Mouse (Mus musculus) layer of hippocampus, adult 9-11 months (tissue): ENCODE results near the gene Mtfr2.

Experiments used
- DNase-seq: peaks from one replicate; pipeline ENCODE4 v3.0.0; 2022

Gene Mtfr2

DNA sequence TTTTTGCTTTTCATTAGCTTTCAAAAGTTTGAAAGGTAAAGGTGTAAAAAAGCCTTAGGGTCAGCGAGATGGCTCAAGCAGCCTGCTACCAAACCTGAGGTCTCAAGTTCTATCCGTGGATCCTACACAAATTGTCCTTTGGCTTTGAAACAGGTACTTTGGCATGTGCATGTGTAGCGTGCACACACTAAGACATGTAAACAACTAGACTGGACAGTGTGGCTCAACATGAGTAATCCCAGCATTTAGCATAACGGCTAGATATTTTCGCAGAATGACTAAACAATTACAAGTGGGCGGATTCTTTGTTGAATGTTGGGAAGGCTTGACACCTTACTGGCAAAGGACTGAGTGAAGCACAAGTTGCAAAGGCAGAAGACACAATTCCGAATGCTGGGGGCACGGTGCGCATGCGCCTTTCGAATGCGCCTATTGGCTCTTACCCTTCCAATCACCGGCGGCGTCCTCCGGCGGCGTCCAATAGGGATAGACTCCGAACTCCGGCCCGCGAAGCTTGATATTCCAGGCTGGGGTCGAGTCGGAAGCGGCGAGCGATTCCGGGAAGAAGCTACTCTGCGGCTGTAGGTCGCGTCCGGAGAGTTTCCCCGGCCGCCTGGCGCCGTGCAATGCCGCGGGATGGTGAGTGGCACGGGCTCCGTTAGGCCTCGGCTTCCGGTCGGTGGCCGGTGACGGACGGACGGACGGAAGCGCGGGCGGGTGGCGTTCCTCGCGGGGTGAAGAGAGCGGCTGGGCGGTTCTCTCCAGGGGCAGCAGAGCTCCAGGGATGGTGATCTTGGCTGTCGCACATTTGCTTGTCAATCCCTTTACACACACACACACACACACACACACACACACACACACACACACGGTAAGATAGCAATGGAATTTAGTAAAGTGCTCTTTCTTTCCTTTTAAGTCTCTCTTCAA lies at the start of gene Mtfr2:
Gene Mtfr2, plus strand, starts transcription at position 486 of the 930 bp plus-strand sequence.
- DNase-seq = peak; percentile 90

DNA sequence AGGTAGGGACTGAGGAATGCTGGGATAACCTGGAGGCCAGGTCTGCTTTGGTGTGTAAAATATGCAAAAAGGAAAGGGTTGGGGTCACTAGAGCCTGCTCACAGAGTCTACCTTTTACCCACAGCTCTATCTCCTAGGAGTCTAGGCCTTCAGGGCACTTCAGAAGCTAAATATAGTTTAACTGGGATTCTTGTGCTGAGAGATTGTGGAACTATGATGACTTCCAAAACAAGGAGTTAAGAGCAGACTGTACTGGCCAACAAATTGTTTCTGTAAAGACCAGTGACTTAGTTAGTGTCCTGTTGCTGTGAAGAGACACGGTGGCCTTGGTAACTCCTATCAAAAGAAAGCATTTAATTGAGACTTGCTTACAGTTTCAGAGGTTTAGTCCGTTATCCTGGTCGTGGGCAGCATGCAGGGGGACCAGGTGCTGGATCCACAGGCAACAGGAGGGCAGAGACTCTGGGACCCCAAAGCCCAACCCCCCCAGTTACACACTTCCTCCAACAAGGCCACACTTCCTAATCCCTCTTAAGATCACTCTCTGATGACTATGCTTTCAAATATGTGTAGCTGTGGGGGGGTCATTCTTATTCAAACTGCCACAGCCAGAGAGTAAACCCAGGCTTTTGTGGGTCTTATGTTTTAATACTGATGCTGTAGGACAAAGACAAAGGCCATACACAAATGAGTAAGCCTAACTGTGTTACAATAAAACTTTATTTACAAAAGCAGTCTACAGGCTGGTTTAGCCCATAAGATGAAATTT lies 49.2 kb upstream of the Mtfr2 start:
- no peak for DNase-seq

DNA sequence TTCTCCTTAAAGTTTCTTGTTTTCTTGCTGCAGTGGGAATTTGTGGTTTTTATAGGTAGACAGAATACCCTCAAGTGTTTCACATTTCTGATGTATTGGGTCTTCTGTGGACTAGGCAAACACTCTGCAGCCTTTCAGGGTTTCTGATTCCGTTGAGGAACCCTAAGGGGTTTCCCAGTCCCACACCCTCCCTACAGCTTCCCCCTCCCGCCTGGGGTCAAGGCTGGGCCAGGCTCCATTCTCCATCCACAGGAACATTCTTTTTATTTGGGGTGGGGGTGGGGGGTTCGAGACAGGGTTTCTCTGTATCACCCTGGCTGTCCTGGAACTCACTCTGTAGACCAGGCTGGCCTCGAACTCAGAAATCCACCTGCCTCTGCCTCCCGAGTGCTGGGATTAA lies 48.5 kb upstream of the Mtfr2 start:
- no peak for DNase-seq

DNA sequence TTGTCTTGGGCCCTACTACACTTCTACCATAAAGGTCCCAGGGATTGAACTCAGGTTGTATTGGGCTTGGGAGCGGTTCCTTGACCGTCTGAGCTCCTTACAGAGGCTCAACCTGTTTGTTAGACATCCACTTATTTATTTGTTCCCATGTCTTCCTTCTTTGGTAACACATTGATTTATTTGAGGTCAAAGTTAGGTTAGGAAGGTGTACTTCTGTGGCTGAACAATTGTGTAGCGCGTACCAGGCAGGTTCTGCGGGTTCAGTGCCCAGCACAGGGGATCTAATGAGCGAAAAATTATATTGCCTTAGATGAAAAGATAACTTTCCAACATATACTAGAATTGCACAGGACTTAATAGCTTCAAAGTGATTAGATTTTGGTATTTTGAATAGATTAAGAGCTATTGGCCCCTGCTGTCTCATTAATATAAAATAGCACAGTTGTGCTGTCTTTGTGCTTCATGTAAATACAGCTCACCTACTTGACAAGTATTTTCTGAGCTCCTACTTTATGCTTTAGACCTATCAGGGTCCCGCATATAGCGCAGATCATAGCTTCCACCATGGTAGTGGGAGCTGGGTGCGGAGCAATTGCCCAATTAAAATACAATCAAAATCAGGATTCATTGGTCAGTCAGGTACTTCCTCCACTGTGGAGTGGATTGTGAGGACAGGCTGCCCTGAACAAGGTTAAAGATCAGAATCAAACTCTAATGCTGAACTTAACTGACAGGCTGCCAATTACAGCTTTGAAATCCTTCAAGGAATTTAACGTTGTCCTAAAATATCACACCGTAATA lies 36.4 kb upstream of the Mtfr2 start:
- no peak for DNase-seq

DNA sequence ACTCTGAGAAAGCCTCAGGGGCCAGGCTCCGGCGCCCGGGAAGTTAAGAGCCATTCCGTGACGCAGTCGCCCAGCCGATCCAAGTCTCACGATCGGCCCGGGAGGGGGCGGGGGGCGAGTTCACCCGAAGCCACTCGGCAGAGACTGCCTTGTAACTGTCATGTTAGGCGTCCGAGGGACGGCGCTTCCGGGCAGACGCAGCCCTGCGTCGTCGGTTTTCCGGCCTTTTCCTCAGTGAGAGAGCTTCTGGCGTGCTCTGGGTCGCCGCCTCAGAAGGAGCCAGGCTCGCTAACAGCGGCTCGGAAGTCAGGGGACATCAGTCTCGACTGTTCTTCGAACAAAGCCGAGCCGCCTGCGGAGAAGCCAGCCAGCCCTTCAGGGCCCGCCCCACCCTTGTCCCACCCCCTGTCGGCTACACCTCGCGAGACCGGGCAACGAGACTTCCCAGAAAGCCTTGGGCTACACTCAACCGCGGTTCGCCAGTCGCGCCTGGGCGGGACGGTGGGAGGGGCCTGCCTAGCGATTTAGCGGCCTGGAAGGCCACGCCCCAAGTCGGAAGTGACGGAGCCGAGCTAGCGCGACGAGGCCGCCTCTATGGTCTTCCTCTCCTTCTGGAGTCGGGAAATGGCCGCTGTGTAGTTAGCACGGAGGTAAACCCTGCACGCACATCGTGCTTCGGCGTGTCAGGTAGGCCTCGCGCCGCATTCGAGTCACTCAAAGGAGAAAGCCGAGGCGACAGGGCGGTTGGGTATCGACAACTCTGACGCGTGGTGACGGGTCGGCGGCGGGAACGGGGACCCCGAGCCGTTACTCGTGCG lies 35.4 kb upstream of the Mtfr2 start, which contains the start of gene Bclaf1:
Gene Bclaf1, plus strand, starts transcription at position 552 of the 818 bp plus-strand sequence.
- DNase-seq = peak; percentile 99

DNA sequence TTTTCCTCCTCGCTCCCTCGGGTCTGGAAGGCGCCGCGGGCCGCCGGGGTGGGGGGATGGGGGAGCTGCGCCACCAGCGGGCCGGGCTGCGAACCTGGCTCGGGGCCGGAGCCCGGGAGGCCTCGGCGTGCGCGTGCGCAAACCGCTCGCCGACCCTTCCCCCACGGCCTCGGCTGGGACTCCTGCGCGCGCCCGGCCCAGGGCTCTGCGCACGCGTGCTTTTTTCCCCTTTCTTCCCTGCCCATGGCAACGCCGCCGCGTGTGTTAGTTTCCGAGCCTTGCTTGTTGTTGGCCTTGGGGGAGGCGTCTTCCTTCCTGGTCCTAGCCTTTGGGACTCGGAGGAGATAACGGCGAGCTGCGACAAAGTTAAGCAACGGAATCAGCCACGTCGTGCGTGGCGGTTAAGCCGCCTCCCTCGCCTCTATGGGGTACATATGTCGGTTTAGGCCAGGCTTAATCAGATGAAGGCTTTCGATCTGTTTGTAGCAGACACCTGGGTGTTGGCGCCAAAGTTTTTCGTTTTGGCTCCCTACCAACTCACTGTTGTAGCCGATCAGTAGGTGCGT lies 34.8 kb upstream of the Mtfr2 start:
- peak; percentile 89 for DNase-seq

DNA sequence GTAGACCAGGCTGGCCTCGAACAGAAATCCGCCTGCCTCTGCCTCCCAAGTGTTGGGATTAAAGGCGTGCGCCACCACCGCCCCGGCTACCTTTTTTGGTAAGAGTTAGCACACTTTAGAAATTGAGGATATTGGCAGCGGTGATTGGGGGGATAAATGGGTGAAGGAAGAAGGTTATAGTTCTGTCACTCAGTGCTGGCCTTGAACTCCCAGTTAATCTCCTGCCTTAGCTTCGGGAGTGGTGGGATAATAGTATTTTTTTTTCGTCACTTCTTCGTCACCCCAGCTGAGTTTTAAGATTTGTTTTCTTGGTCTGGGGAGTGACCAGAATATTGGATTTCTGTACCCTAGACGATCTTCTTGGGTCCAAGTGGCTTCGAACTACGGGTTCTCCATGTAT lies 34.1 kb upstream of the Mtfr2 start:
- DNase-seq = no peak

DNA sequence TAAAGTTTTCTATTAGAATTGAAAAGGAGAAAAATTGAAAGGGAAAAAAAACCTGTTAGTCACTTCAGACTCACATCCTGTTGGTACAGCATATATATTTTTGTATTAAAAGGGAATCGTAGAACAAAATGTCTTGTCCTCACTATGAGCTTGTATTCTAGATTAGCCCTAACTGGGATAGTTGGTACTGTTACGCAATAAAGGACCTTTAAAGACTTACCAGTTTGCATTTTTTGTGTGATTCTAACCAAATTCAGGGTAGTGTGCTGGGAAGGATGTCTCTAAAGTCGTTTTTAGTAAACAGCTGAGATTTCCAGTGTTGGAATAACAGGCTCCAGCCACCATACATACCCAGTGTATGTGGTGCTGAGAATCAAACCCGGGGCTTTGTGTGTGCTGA lies 33.6 kb upstream of the Mtfr2 start:
- no peak for DNase-seq

DNA sequence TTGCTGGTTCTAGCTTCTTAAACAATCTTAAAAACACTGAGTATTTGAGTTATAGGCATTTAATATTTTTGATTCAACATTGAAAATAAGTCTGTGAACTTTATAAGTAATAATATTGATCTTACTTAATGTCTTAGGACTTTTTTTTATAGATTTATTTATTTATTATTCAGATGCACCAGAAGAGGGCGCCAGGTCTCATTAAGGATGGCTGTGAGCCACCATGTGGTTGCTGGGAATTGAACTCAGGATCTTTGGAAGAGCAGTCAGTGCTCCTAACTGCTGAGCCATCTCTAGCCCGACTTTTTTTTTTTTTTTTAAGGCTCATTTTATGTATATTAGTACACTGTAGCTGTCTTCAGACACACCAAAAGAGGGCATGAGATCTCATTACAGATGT lies 32.8 kb upstream of the Mtfr2 start:
- no peak for DNase-seq

DNA sequence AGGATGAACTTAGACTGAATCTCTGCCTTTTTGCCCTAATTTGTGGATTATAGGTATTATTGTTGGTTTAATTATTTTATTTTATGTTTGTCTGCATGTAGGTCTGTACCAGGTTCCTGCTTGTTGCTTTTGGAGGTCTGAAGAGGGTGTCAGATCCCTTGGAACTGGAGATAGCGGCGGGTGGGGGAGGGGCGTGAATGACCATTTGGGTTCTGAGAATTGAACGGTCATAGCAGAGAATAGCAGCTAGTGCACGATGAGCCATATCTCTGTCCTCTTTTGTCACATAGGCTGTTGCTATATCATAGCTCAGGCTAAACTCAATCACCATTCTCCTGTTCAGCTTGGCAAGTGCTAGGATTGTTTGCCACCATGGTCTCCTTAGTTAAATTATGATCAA lies 30.1 kb upstream of the Mtfr2 start:
- no peak for DNase-seq

DNA sequence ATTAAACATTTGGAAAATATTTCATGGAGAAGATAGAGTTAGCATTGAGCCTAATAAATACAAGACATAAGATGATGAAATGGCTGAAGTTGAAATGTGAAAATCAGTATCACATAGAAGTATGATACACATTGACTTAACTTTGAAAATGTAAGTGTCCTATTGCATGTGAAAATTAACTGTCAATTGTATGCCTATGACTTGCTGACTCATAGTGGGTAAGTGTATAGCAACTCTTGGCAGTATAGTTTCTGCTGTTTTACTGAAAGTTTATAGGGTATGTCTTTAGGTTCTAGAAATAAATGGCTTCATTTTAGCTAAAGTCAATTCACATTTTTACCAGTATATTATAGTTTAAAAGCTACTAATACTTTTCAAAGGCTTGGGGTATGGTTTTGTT lies 21.3 kb upstream of the Mtfr2 start:
- no peak for DNase-seq

DNA sequence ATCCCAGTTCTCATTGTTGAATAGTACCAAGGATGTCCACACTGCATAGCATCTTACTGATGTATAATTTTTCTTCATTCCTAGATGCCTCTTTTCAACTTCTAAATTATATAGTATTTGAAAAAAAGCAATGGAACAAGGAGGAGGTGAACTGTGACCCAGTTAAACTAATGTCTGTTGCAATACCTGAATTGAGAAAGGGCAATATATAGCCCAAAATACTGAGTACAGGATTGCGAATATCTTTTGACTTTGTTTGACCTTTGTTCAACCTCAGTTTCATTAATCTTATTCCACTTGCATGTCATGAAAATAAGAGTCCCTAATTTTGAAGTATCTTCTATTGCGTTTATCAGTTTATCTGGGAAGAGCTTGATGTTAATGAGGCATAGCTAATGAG lies 16.3 kb upstream of the Mtfr2 start:
- no peak for DNase-seq

DNA sequence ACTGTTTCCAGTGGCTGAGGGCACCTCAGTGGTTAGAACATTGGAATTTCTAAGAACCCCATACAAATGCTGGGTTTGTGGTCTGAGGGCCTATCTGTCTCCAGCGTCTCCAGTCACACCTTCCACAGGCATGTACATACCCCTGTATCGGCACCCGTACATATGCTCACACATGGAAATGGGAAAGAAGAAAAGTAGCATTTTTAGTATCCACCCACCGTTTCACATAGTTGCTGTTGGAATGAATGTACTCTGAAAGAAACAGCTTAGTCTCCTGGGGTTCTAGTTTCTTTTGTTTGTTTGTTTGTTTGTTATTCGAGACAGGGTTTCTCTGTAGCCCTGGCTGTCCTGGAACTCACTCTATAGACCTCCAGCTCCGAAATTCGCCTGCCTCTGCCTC lies 9.7 kb upstream of the Mtfr2 start:
- DNase-seq = no peak

DNA sequence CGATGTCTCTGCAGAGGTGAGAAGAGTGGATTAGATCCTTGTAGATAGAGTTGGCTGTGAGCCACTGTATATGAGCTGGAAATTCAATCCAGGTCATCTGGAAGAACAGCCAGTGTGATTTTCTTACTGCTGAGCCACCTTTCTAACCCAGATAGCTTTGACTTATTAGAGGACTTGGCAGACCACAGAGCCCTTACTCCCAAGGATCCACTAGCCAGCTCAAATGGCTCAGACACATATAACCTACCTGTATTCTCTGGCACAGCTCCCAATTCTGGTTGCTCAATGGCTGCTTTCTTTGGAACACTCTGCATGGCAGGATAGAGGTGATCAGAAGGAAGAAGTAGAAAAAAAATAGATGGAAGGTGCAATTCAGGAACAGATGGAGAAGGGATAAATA lies 1.8 kb upstream of the Mtfr2 start:
- DNase-seq = no peak

DNA sequence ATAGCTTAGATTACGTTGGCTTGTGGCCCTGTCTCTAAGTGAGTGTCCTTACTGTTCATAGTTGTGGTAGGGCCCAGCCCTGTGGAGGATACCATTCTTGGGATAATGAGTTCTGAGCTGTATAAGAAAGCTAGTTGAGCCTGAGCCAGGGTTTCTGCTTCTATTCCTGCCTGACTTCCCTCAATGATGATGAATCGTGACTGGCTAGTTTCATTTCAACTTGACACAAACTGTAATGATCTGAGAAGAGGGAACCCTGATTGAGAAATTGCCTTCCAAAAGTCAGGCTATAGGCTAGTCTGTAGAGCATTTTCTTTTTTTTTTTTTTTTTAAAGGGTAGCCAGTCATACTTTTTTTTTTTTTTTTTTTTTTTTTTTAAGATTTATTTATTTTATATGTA lies 1.3 kb downstream of the Mtfr2 start:
- no peak for DNase-seq

DNA sequence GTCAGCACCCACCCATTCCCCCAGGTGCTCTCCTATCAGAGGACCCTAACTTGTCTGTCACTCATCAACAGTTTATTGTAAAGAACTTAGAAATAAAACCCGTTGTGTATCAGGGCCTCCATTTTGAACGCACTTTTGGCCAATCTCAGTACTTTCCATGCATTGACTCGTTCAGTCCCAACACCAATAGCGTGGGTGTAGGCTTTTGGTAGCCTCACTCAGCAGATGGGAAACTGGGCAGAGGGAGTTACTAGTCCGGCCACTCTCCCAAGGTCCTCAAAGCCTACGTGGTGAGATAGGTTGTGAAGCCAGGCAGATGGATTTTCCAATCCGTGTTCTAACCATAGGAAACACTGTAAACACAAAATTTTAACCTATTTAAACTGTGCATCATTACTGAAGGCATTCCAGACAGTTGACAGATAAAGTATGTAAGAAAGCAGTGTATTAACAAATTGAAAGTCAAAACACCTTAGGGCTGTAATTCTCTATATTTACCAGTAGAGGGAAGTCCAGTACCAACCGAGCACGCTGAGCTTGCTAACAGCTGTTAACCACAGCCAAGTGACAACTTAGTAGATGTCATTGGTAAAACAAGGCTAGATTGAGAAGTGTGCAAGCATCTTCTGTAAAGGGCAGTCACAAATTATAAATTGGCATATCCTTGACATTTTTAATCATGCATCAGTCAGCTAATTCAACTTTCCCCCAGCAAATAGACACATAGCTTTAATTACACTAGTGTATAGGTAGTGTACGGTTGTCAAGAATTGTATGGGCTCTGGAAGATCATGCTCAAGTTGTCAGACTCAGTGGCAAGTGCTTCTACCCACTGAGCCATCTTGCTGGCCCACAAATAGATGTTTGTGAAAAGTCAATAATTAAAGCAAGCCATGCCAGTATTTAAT lies 14.2 kb downstream of the Mtfr2 start:
- DNase-seq = no peak

DNA sequence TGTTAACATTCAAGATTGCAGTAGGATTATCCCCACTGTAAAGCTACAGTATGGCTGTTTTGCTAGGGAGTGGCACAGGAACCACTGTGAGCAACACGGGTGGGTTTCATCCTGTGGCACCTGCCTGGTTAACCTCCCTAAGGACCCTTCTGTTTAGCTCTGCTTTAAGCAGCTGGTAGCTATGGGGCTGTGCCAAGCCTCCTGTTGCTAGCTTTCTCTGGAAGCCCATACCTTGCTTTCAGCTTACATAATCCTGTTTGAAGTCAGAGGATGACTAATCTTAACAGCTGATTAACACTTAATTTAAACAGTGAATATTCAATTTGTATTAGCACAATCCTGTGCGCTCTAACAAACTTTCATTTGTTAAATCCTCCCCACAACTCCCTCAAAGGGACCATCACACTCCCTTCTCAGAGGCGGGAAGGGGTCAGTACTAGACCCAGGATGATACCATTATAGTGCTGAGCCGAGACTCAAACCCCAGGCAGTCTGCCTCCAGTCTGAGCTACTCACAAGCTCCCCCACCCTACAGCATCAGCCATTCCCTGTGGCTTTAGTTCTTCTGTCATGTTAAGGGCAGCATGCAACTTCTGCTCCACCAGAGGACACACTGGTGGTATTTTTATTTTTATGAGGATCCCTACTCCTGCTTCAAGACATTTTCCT lies 15.0 kb downstream of the Mtfr2 start:
- no peak for DNase-seq

DNA sequence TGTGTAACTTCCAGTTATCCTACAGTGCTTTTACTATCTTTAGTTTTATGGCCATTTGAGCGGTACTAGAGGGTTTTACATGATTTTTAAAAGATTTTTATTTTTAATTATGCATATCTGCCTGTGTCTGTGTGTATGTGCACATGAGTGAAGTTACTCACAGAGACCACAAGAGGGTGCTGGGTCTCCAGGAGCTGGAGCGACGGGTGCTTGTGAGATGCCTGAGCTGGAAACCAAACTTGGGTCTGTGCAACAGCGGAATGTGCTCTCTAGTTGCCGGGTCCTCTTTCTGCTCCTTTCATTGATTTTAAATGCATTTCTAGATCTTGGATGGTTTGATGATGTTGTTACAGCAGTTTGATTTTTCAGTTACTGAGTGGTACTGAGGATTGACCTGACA lies 24.5 kb downstream of the Mtfr2 start:
- no peak for DNase-seq

DNA sequence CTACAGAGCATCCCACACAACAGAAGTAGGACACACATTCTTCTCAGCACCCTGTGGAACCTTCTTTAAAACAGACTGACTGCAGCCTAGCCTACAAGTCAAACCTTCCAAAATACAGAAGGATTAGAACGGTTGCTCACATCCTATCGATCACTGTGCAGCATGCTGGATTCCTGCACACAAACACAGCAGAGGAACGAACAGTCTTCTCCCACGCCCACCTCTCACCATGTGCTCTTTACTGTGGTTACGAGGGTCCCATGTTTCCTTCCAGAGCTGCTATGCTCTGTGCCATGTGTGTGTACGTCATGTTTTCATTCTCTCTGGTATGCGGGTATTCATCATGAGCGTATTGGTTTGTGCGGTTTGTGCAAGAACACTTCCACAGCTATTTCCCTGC lies 30.1 kb downstream of the Mtfr2 start:
- peak; percentile 67 for DNase-seq

DNA sequence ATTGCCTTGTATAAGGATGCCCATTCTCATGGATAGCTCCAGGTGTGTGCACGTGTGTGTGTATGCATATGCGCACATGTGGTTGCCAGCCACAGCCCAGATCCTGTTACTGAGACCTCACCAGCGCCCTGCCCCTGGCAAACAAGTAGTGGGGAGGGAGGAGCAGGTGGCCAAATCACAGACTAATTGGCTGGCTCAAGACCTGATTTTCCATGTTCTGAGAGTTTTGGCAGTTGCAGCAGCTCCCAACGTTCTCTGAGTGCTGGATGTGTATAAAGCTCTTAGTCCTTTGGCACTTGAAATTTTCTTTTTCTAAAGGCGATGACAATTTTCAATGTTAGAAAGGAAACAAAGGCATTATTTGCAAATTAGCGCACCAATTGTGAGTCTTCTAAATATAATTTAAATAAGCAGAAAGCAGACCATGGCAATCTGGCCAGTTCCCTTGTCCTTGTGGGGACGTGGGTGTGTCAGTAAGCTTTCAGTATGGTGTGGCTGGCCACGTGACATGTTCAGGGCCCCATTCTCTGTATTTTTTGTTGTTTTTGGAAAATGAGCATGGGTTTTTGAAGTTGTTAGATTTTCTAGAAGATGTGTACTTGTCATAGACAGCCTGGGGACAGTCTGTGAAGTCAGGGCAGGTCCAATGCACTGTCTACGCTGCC lies 31.6 kb downstream of the Mtfr2 start:
- peak; percentile 51 for DNase-seq
